Mouse (Mus musculus) liver, embryonic 15.5 days (tissue): ENCODE measurements around the gene Rcc1. TPM values are rescaled to one million over a fixed set of nuclear protein-coding genes. Genes with fewer than 3 reads are reported as not detected.

Experiments
- polyA plus RNA-seq: library from polyadenylated mRNA; unstranded; fragments of >200 nt; fragmentation: Nextera tagmentation; extraction: Ambion mirVana; gene quantifications from 2 replicates; pipeline ENCODE4 v1.2.1, GENCODE M21; 2015

Gene Rcc1
- polyA plus RNA-seq, 1 experiment from 2014 or later: 48.0 TPM

Other genes starting within 250 kb of the Rcc1 start
- 0.08 TPM in 1 of 2 replicates, not detected in the other for gene Oprd1, start 209.1 kb downstream of the Rcc1 start, polyA plus RNA-seq
- gene Ythdf2, start 141.3 kb downstream of the Rcc1 start, polyA plus RNA-seq: 26.2 and 28.6 TPM in 2 replicates
- gene Gmeb1, start 92.0 kb downstream of the Rcc1 start, polyA plus RNA-seq: 13.2 and 14.2 TPM in 2 replicates
- gene Taf12, start 79.2 kb downstream of the Rcc1 start, polyA plus RNA-seq: 31.7 and 38.3 TPM in 2 replicates
- 0.52 and 0.54 TPM in 2 replicates for gene Rab42, start 50.2 kb downstream of the Rcc1 start, polyA plus RNA-seq
- 28.7 and 34.2 TPM in 2 replicates for gene Trnau1ap, start 24.1 kb downstream of the Rcc1 start, polyA plus RNA-seq
- 8.0 and 8.6 TPM in 2 replicates for gene Phactr4, start 68.9 kb upstream of the Rcc1 start, polyA plus RNA-seq
- 10.7 and 11.2 TPM in 2 replicates for gene Med18, start 110.3 kb upstream of the Rcc1 start, polyA plus RNA-seq
- gene Sesn2, start 156.9 kb upstream of the Rcc1 start, polyA plus RNA-seq: 7.4 and 7.8 TPM in 2 replicates
- 991 and 1,178 TPM in 2 replicates for gene Atpif1, start 180.1 kb upstream of the Rcc1 start, polyA plus RNA-seq
- 68.8 and 84.7 TPM in 2 replicates for gene Dnajc8, start 181.9 kb upstream of the Rcc1 start, polyA plus RNA-seq
- gene Ptafr, start 210.5 kb upstream of the Rcc1 start, polyA plus RNA-seq: 1.1 and 1.2 TPM in 2 replicates